Mouse (Mus musculus): ENCODE results near the gene Ccdc186.

DNA sequence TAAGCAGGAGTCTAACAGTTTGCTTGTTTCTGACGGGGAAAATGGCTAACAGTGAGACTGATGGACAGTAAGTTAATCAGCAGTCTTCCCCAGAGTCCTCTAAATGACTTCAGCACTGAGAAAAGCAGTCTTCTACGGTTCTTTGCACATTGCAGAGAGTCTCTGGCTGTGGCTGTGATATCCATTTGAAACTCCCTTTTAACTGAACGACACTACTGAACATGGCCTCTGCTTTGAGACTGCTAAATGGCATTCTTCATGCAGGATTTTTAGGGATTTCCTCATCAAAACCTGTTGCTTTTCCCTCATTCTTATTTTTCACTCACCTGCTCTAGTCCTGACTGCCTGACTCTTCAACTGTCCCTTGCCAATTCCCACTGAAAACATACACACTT is 19.6 kb downstream of the Ccdc186 start:
- no peak for TF ChIP-seq POLR2A (IDR thresholded peaks at IDR 0.05; ENCODE audit: borderline replicate concordance, extremely low read depth, insufficient read depth, insufficient read length, poor library complexity, severe bottlenecking)
- no peak for TF ChIP-seq CTCF (IDR thresholded peaks at IDR 0.05; ENCODE audit: borderline replicate concordance, extremely low read depth, insufficient read depth, insufficient read length)
